Mouse (Mus musculus): Measurements from ENCODE around the gene Hp. TPM values are rescaled to one million over a fixed set of nuclear protein-coding genes. Genes with fewer than 3 reads are reported as not detected.

Gene Hp
- 11.5 and 11.7 TPM in 2 replicates for polyA plus RNA-seq (2014; fragmentation: Nextera tagmentation; extraction: Ambion mirVana)

- H3K9me3 ChIP-seq (ENCODE audit: control insufficient read depth, low read length), result no peaks in the 10 kb centered on the region
- ATAC-seq (replicated peaks; ENCODE audit: low FRiP score) (no peak), DNase-seq (ENCODE audit: low spot score) (no peak)
- no peaks in the 10 kb centered on the region for H3K36me3 ChIP-seq (ENCODE audit: control insufficient read depth, insufficient read depth, low read length)
- H3K4me3 ChIP-seq (ENCODE audit: low read depth, low read length), result no peak within 1 kb of the TSS
- no peaks in the 10 kb centered on the region for H3K4me1 ChIP-seq (replicated peaks; ENCODE audit: control insufficient read depth, insufficient read depth, low read length)
- no peak within 1 kb of the TSS for H3K4me2 ChIP-seq
- H3K9ac ChIP-seq (ENCODE audit: low read depth, low read length), result no peak within 1 kb of the TSS
- no peak within 1 kb of the TSS for H3K27ac ChIP-seq (ENCODE audit: low read depth, low read length)
- WGBS, result 48% methylated on average over 8 of the region's 8 CpGs
- no peaks in the 10 kb centered on the region for H3K27me3 ChIP-seq (replicated peaks; ENCODE audit: control insufficient read depth, insufficient read depth, low read length)
Observed at GRCm38 (mm10) chr8:109578900-109579301, at the start of gene Hp. Hp (minus strand) TSS chr8:109579172.

- H3K4me2 ChIP-seq, result no peak overlapping the region
- no peaks in the 10 kb centered on the region for H3K36me3 ChIP-seq (ENCODE audit: control insufficient read depth, insufficient read depth, low read length)
- H3K9ac ChIP-seq (ENCODE audit: low read depth, low read length), result no peak overlapping the region
- ATAC-seq (replicated peaks; ENCODE audit: low FRiP score) (no peak), DNase-seq (ENCODE audit: low spot score) (no peak)
- H3K4me1 ChIP-seq (replicated peaks; ENCODE audit: control insufficient read depth, insufficient read depth, low read length), result no peaks in the 10 kb centered on the region
- WGBS, result 72% methylated on average over 6 of the region's 6 CpGs
- H3K27me3 ChIP-seq (replicated peaks; ENCODE audit: control insufficient read depth, insufficient read depth, low read length), result no peaks in the 10 kb centered on the region
- no peak overlapping the region for H3K4me3 ChIP-seq (ENCODE audit: low read depth, low read length)
- H3K27ac ChIP-seq (ENCODE audit: low read depth, low read length), result no peak overlapping the region
- H3K9me3 ChIP-seq (ENCODE audit: control insufficient read depth, low read length), result no peaks in the 10 kb centered on the region
Observed at GRCm38 (mm10) chr8:109628638-109629037, 49.7 kb upstream of the Hp start.

GRCm38 (mm10) chr8:109615569-109615968, 36.6 kb upstream of the Hp start:
- Histone ChIP-seq H3K9ac (ENCODE audit: low read depth, low read length) (no peak overlapping the region), H3K4me1 (replicated peaks; ENCODE audit: control insufficient read depth, insufficient read depth, low read length) (no peaks in the 10 kb centered on the region; the same call in 1 of the 2 replicates), H3K9me3 (ENCODE audit: control insufficient read depth, low read length) (no peaks in the 10 kb centered on the region), H3K27ac (ENCODE audit: low read depth, low read length) (no peak overlapping the region), H3K27me3 (replicated peaks; ENCODE audit: control insufficient read depth, insufficient read depth, low read length) (no peaks in the 10 kb centered on the region), H3K4me2 (no peak overlapping the region), H3K36me3 (ENCODE audit: control insufficient read depth, insufficient read depth, low read length) (no peaks in the 10 kb centered on the region), H3K4me3 (ENCODE audit: low read depth, low read length) (no peak overlapping the region)
- DNase-seq (ENCODE audit: low spot score) (no peak), ATAC-seq (replicated peaks; ENCODE audit: low FRiP score) (no peak)
- 75% methylated on average over 3 of the region's 3 CpGs for WGBS

- ATAC-seq (replicated peaks; ENCODE audit: low FRiP score), result peak; percentile 68
- H3K4me2 ChIP-seq, result peak within 1 kb of the TSS; percentile 65
Observed at GRCm38 (mm10) chr8:109614243-109615210, 35.6 kb upstream of the Hp start, which contains the start of gene Pkd1l3. Pkd1l3 (plus strand) TSS chr8:109614517.

GRCm38 (mm10) chr8:109609153-109609502, 30.2 kb upstream of the Hp start:
- peaks cover 11% of the 10 kb centered on the region for H3K4me1 ChIP-seq (replicated peaks; ENCODE audit: control insufficient read depth, insufficient read depth, low read length)
- peak overlapping the region; percentile 98 for H3K27ac ChIP-seq (ENCODE audit: low read depth, low read length)
- peaks cover 4% of the 10 kb centered on the region; the same call in 1 of the 2 replicates for H3K36me3 ChIP-seq (ENCODE audit: control insufficient read depth, insufficient read depth, low read length)
- peak overlapping the region; percentile 80 for H3K9ac ChIP-seq (ENCODE audit: low read depth, low read length)
- peak overlapping the region; percentile 84 for H3K4me2 ChIP-seq
- WGBS, result 14% methylated on average over 5 of the region's 5 CpGs
- H3K4me3 ChIP-seq (ENCODE audit: low read depth, low read length), result peak overlapping the region; percentile 74
- H3K27me3 ChIP-seq (replicated peaks; ENCODE audit: control insufficient read depth, insufficient read depth, low read length), result no peaks in the 10 kb centered on the region
- DNase-seq (ENCODE audit: low spot score) (no peak), ATAC-seq (replicated peaks; ENCODE audit: low FRiP score) (no peak)
- no peaks in the 10 kb centered on the region for H3K9me3 ChIP-seq (ENCODE audit: control insufficient read depth, low read length)

More at GRCm38 (mm10) chr8:109614243-109615210, 35.6 kb upstream of the Hp start, which contains the start of gene Pkd1l3:
- Histone ChIP-seq H3K27ac (ENCODE audit: low read depth, low read length) (no peak within 1 kb of the TSS), H3K36me3 (ENCODE audit: control insufficient read depth, insufficient read depth, low read length) (no peaks in the 10 kb centered on the region), H3K27me3 (replicated peaks; ENCODE audit: control insufficient read depth, insufficient read depth, low read length) (no peaks in the 10 kb centered on the region), H3K9ac (ENCODE audit: low read depth, low read length) (peak within 1 kb of the TSS; percentile 11), H3K4me3 (ENCODE audit: low read depth, low read length) (peak within 1 kb of the TSS; percentile 48), H3K9me3 (ENCODE audit: control insufficient read depth, low read length) (no peaks in the 10 kb centered on the region), H3K4me1 (replicated peaks; ENCODE audit: control insufficient read depth, insufficient read depth, low read length) (no peaks in the 10 kb centered on the region; the same call in 1 of the 2 replicates)
- DNase-seq (ENCODE audit: low spot score), result no peak
- 24% methylated on average over 27 of the region's 27 CpGs for WGBS

- Histone ChIP-seq H3K4me1 (replicated peaks; ENCODE audit: control insufficient read depth, insufficient read depth, low read length) (peaks cover 11% of the 10 kb centered on the region), H3K27ac (ENCODE audit: low read depth, low read length) (peak within 1 kb of the TSS; percentile 98), H3K36me3 (ENCODE audit: control insufficient read depth, insufficient read depth, low read length) (peaks cover 8% of the 10 kb centered on the region; the same call in 1 of the 2 replicates), H3K4me3 (ENCODE audit: low read depth, low read length) (peak within 1 kb of the TSS; percentile 74), H3K9me3 (ENCODE audit: control insufficient read depth, low read length) (no peaks in the 10 kb centered on the region), H3K9ac (ENCODE audit: low read depth, low read length) (peak within 1 kb of the TSS; percentile 80), H3K4me2 (peak within 1 kb of the TSS; percentile 84), H3K27me3 (replicated peaks; ENCODE audit: control insufficient read depth, insufficient read depth, low read length) (no peaks in the 10 kb centered on the region)
- peak; percentile 98 for ATAC-seq (replicated peaks; ENCODE audit: low FRiP score)
- DNase-seq (ENCODE audit: low spot score), result peak; percentile 94
- under 1% methylated on average over 42 of the region's 42 CpGs for WGBS
Observed at GRCm38 (mm10) chr8:109608271-109609152, 29.5 kb upstream of the Hp start, which contains the start of gene Dhodh. Dhodh (minus strand) TSS chr8:109608673.

- ATAC-seq (replicated peaks; ENCODE audit: low FRiP score) (no peak), DNase-seq (ENCODE audit: low spot score) (peak; percentile 55)
- Histone ChIP-seq H3K27me3 (replicated peaks; ENCODE audit: control insufficient read depth, insufficient read depth, low read length) (no peaks in the 10 kb centered on the region), H3K9me3 (ENCODE audit: control insufficient read depth, low read length) (no peaks in the 10 kb centered on the region), H3K36me3 (ENCODE audit: control insufficient read depth, insufficient read depth, low read length) (peaks cover 10% of the 10 kb centered on the region; the same call in 1 of the 2 replicates), H3K4me1 (replicated peaks; ENCODE audit: control insufficient read depth, insufficient read depth, low read length) (peaks cover 11% of the 10 kb centered on the region), H3K27ac (ENCODE audit: low read depth, low read length) (peak overlapping the region; percentile 98; the same call in 1 of the 2 replicates), H3K4me3 (ENCODE audit: low read depth, low read length) (peak overlapping the region; percentile 74), H3K9ac (ENCODE audit: low read depth, low read length) (peak overlapping the region; percentile 80), H3K4me2 (peak overlapping the region; percentile 84)
- WGBS, result 9% methylated on average over 12 of the region's 12 CpGs
Observed at GRCm38 (mm10) chr8:109607650-109608049, 28.7 kb upstream of the Hp start.

- WGBS, result 69% methylated on average over 2 of the region's 2 CpGs
- DNase-seq (ENCODE audit: low spot score), result no peak
- H3K9me3 ChIP-seq (ENCODE audit: control insufficient read depth, low read length), result no peaks in the 10 kb centered on the region
- H3K27me3 ChIP-seq (replicated peaks; ENCODE audit: control insufficient read depth, insufficient read depth, low read length), result no peaks in the 10 kb centered on the region
- no peak for ATAC-seq (replicated peaks; ENCODE audit: low FRiP score)
- peaks cover 10% of the 10 kb centered on the region; the same call in 1 of the 2 replicates for H3K36me3 ChIP-seq (ENCODE audit: control insufficient read depth, insufficient read depth, low read length)
- no peak overlapping the region for H3K9ac ChIP-seq (ENCODE audit: low read depth, low read length)
- H3K4me3 ChIP-seq (ENCODE audit: low read depth, low read length), result peak overlapping the region; percentile 74
- H3K27ac ChIP-seq (ENCODE audit: low read depth, low read length), result no peak overlapping the region
- peak overlapping the region; percentile 84; the same call in 1 of the 2 replicates for H3K4me2 ChIP-seq
- peaks cover 11% of the 10 kb centered on the region for H3K4me1 ChIP-seq (replicated peaks; ENCODE audit: control insufficient read depth, insufficient read depth, low read length)
Observed at GRCm38 (mm10) chr8:109606725-109607124, 27.8 kb upstream of the Hp start.

Data from liver, embryonic 11.5 days (tissue).